Mouse (Mus musculus): ENCODE results near the gene Fbxl17. TPM values are rescaled to one million over a fixed set of nuclear protein-coding genes. Genes with fewer than 3 reads are reported as not detected.

Fbxl17 gene
- polyA plus RNA-seq, 1 experiment = 11.8 TPM

- DNase-seq (ENCODE audit: low spot score) = no peak
These were observed 404.3 kb downstream of the Fbxl17 start for GRCm38 (mm10) chr17:63095553-63095952.

- no peak for DNase-seq (ENCODE audit: low spot score)
These were observed 404.8 kb downstream of the Fbxl17 start for GRCm38 (mm10) chr17:63095017-63095416.

- DNase-seq (ENCODE audit: low spot score) = no peak
These were observed 406.6 kb downstream of the Fbxl17 start for GRCm38 (mm10) chr17:63093184-63093583.

GRCm38 (mm10) chr17:63092774-63093173 is 407.0 kb downstream of the Fbxl17 start:
- no peak for DNase-seq (ENCODE audit: low spot score)

- no peak for DNase-seq (ENCODE audit: low spot score)
These were observed 409.7 kb downstream of the Fbxl17 start for GRCm38 (mm10) chr17:63090112-63090511.

- no peak for DNase-seq (ENCODE audit: low spot score)
These were observed 412.6 kb downstream of the Fbxl17 start for GRCm38 (mm10) chr17:63087265-63087664.

- DNase-seq (ENCODE audit: low spot score) = no peak
These were observed 413.3 kb downstream of the Fbxl17 start for GRCm38 (mm10) chr17:63086526-63086925.

GRCm38 (mm10) chr17:63085227-63085626 is 414.6 kb downstream of the Fbxl17 start:
- DNase-seq (ENCODE audit: low spot score) = no peak

- DNase-seq (ENCODE audit: low spot score) = no peak
These were observed 420.7 kb downstream of the Fbxl17 start for GRCm38 (mm10) chr17:63079087-63079486.

GRCm38 (mm10) chr17:63077509-63077908 is 422.3 kb downstream of the Fbxl17 start:
- DNase-seq (ENCODE audit: low spot score) = no peak

GRCm38 (mm10) chr17:63076661-63077060 is 423.2 kb downstream of the Fbxl17 start:
- no peak for DNase-seq (ENCODE audit: low spot score)

GRCm38 (mm10) chr17:63076037-63076426 is 423.8 kb downstream of the Fbxl17 start:
- no peak for DNase-seq (ENCODE audit: low spot score)

GRCm38 (mm10) chr17:63075091-63076036 is 424.5 kb downstream of the Fbxl17 start:
- no peak for DNase-seq (ENCODE audit: low spot score)

- DNase-seq (ENCODE audit: low spot score) = no peak
These were observed 426.5 kb downstream of the Fbxl17 start for GRCm38 (mm10) chr17:63073342-63073741.

GRCm38 (mm10) chr17:63071134-63071923 is 428.5 kb downstream of the Fbxl17 start:
- no peak for DNase-seq (ENCODE audit: low spot score)

- no peak for DNase-seq (ENCODE audit: low spot score)
These were observed 429.6 kb downstream of the Fbxl17 start for GRCm38 (mm10) chr17:63070161-63070761.

GRCm38 (mm10) chr17:63062785-63063184 is 437.0 kb downstream of the Fbxl17 start:
- DNase-seq (ENCODE audit: low spot score) = no peak

GRCm38 (mm10) chr17:63061786-63062185 is 438.0 kb downstream of the Fbxl17 start:
- no peak for DNase-seq (ENCODE audit: low spot score)

- DNase-seq (ENCODE audit: low spot score) = no peak
These were observed 439.0 kb downstream of the Fbxl17 start for GRCm38 (mm10) chr17:63060814-63061213.

- DNase-seq (ENCODE audit: low spot score) = no peak
These were observed 442.0 kb downstream of the Fbxl17 start for GRCm38 (mm10) chr17:63057740-63058388.

GRCm38 (mm10) chr17:63056976-63057375 is 442.8 kb downstream of the Fbxl17 start:
- DNase-seq (ENCODE audit: low spot score) = no peak

GRCm38 (mm10) chr17:63053311-63053710 is 446.5 kb downstream of the Fbxl17 start:
- DNase-seq (ENCODE audit: low spot score) = no peak

All from urinary bladder, adult 2 months (tissue).